Mouse (Mus musculus) stomach, embryonic 16.5 days (tissue): Measurements from ENCODE around the gene 4933411K16Rik. TPM values are rescaled to one million over a fixed set of nuclear protein-coding genes. Genes with fewer than 3 reads are reported as not detected.

Source experiments
- polyA plus RNA-seq: library from polyadenylated mRNA; unstranded; fragments of >200 nt; fragmentation: Nextera tagmentation; extraction: Ambion mirVana; gene quantifications from 2 replicates; pipeline ENCODE4 v1.2.1, GENCODE M21; 2015

The 4933411K16Rik gene
- polyA plus RNA-seq, 1 experiment from 2014 or later, result not detected

Other genes with a start within 250 kb of the 4933411K16Rik start
- gene Frat1, start 222.3 kb upstream of the 4933411K16Rik start, polyA plus RNA-seq, result 8.9 and 9.9 TPM in 2 replicates
- 1.7 and 3.0 TPM in 2 replicates for gene Frat2, start 204.1 kb upstream of the 4933411K16Rik start, polyA plus RNA-seq
- gene Rrp12, start 156.1 kb upstream of the 4933411K16Rik start, polyA plus RNA-seq, result 15.4 and 15.9 TPM in 2 replicates
- gene Pgam1, start 140.3 kb upstream of the 4933411K16Rik start, polyA plus RNA-seq, result 706 and 744 TPM in 2 replicates
- 63.0 and 64.4 TPM in 2 replicates for gene Exosc1, start 118.8 kb upstream of the 4933411K16Rik start, polyA plus RNA-seq
- 76.2 and 76.6 TPM in 2 replicates for gene Zdhhc16, start 118.8 kb upstream of the 4933411K16Rik start, polyA plus RNA-seq
- 27.6 and 31.5 TPM in 2 replicates for gene Mms19, start 71.1 kb upstream of the 4933411K16Rik start, polyA plus RNA-seq
- 13.4 and 14.8 TPM in 2 replicates for gene Ubtd1, start 70.5 kb upstream of the 4933411K16Rik start, polyA plus RNA-seq
- 0.84 TPM in 1 of 2 replicates, not detected in the other for gene Ankrd2, start 16.2 kb upstream of the 4933411K16Rik start, polyA plus RNA-seq
- gene Hoga1, start 6.6 kb upstream of the 4933411K16Rik start, polyA plus RNA-seq, result 3.5 and 3.6 TPM in 2 replicates
- 15.3 and 16.0 TPM in 2 replicates for gene Morn4, start 34.1 kb downstream of the 4933411K16Rik start, polyA plus RNA-seq
- 6.8 and 7.0 TPM in 2 replicates for gene Pi4k2a, start 38.2 kb downstream of the 4933411K16Rik start, polyA plus RNA-seq
- 52.4 and 63.5 TPM in 2 replicates for gene Avpi1, start 76.8 kb downstream of the 4933411K16Rik start, polyA plus RNA-seq
- gene Marveld1, start 95.2 kb downstream of the 4933411K16Rik start, polyA plus RNA-seq, result 8.7 and 8.9 TPM in 2 replicates
- 23.8 and 24.5 TPM in 2 replicates for gene Zfyve27, start 111.7 kb downstream of the 4933411K16Rik start, polyA plus RNA-seq
- 6.7 and 6.9 TPM in 2 replicates for gene Sfrp5, start 150.0 kb downstream of the 4933411K16Rik start, polyA plus RNA-seq
- gene Golga7b, start 195.3 kb downstream of the 4933411K16Rik start, polyA plus RNA-seq, result 1.1 and 1.2 TPM in 2 replicates